Mouse (Mus musculus): ENCODE measurements around the gene C2cd5. TPM values are rescaled to one million over a fixed set of nuclear protein-coding genes. Genes with fewer than 3 reads are reported as not detected.
A peak's percentile ranks its signal among the peaks of the same experiment; 100 is the strongest.
"Not testable (repeated sequence)": the region's sequence is repeated elsewhere in the genome, so short reads cannot be mapped to it uniquely, and the experiment has no call there.

The C2cd5 gene
- polyA plus RNA-seq, 1 experiment from 2014 or later, result 46.0 TPM

DNA sequence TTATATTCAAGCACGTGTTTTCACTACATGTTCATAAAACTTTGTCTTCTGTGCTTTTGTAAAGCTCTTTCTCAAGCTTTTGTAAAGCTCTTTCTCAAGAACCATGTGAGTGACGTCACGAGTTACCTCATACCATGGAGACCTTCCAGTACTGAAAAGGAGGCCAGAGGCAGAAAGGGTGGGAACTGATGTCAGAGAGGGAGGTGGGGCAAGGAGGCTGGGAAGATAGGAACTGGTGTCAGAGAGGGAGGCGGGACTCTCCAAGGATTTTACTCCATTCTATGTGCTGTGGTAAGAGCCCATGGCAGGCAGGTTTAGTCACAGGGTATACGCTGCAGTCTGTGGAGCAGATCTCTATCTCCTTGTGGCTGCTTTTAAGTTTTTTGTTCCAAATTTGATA is 104.4 kb downstream of the C2cd5 start:
- peak; percentile 34; the same call in 1 of the 2 replicates for ATAC-seq (ENCODE audit: low FRiP score)
- 47% methylated on average over 5 of the region's 5 CpGs for WGBS
- peaks cover 17% of the 10 kb centered on the region; the same call in 1 of the 2 replicates for H3K27me3 ChIP-seq

DNA sequence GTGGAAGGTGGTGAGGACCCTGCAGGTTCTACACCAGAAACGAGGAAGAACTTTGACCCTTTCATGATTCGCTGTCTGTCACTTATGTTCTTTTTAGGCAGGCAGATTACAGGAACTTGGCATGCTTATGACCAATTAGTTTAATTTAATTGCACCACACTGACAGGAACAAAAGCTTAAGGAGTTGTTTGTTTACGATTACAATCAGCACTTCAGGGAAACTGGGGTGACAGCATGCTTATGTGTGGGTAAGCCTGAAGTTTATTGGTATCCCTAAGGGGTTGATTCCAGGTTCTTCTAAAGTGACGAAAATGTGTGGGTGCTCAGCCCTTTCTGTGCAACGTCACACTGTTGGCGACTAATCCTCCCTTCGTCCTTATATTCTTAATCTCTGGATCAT is 105.1 kb downstream of the C2cd5 start:
- Histone ChIP-seq H3K36me3 (replicated peaks) (no peaks in the 10 kb centered on the region), H3K27ac (no peak overlapping the region), H3K4me2 (no peak overlapping the region), H3K4me1 (peaks cover 26% of the 10 kb centered on the region), H3K9me3 (no peaks in the 10 kb centered on the region), H3K9ac (no peak overlapping the region), H3K27me3 (peaks cover 17% of the 10 kb centered on the region; the same call in 1 of the 2 replicates), H3K4me3 (replicated peaks) (no peak overlapping the region)
- 41% methylated on average over 7 of the region's 7 CpGs for WGBS
- ATAC-seq (ENCODE audit: low FRiP score), result peak; percentile 55; the same call in 1 of the 2 replicates

More for the DNA sequence above, 104.4 kb downstream of the C2cd5 start:
- H3K9ac ChIP-seq, result no peak overlapping the region
- H3K4me3 ChIP-seq (replicated peaks), result no peak overlapping the region
- no peaks in the 10 kb centered on the region for H3K36me3 ChIP-seq (replicated peaks)
- no peak overlapping the region for H3K27ac ChIP-seq
- H3K4me1 ChIP-seq, result peaks cover 26% of the 10 kb centered on the region
- no peak overlapping the region for H3K4me2 ChIP-seq
- no peaks in the 10 kb centered on the region for H3K9me3 ChIP-seq

DNA sequence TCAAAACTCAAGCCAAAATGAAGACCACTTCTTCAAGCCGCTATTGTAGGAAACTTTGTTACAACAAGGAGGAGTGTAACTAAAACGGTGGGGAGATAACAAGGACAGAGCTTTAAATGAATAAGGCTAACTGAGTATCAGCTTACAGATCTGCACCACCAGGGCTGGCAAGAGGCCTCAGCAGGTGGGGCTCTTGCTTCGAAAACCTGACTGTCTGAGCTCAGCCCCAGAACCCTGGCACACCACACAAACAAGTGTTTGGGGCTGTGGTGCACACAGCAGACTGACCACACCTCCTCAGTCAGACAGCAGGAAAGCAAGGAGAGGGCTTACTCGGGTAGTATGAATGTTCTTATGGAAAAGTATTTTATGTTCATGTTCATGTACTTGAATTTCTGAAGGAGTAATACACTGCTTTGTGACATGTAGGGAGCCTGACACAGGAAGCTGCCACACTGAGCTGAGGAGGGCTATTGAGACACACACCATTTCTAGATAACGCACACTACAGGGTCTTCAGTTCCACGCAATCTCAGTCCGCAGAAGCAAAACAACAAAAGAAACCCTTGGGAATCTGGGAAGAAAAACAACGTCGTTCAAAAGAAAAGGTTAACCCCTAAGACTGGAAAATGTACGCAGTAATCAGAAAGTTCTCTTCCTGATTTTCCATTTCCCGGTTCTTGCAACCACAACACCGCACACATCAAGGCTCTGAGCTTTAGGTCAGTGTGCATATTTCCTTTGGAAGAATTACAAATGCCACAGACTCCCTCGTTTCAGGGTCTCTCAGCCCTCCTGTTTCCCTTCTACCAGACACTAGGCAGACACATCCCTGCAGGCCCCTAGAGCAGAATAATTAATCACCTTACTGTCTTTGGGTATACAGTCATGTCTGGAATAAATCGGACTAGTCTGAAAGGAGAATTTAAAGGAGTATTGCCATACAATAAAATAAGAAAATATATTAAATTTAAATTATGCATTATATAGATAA is 105.9 kb downstream of the C2cd5 start:
- Histone ChIP-seq H3K9me3 (no peaks in the 10 kb centered on the region), H3K27ac (no peak overlapping the region), H3K4me2 (no peak overlapping the region), H3K36me3 (replicated peaks) (no peaks in the 10 kb centered on the region), H3K9ac (no peak overlapping the region), H3K4me3 (replicated peaks) (no peak overlapping the region), H3K27me3 (peaks cover 17% of the 10 kb centered on the region; the same call in 1 of the 2 replicates), H3K4me1 (peaks cover 26% of the 10 kb centered on the region)
- 36% methylated on average over 14 of the region's 14 CpGs for WGBS
- ATAC-seq (ENCODE audit: low FRiP score), result no peak

DNA sequence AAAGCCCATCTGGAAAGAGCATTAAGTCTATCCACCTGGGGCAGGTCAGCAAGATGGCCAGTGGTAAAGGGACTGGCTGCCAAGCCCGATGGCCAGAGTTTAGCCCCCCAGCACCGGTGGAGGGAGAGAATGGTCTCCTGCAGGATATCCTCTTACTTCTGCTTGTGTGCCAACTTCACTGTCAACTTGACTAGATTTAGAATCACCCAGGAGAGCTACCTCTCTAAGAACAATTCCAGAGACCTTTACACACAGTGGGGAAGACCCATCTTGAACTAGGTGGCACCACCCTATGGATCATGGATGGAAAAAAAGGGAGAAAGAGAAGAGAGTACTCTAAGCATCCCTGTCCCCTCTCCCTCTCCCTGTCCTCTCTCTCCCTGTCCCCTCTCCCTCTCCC is 107.0 kb downstream of the C2cd5 start:
- no peak overlapping the region for H3K9ac ChIP-seq
- no peak overlapping the region for H3K4me2 ChIP-seq
- peaks cover 26% of the 10 kb centered on the region for H3K4me1 ChIP-seq
- H3K9me3 ChIP-seq, result no peaks in the 10 kb centered on the region
- no peak for ATAC-seq (ENCODE audit: low FRiP score)
- 85% methylated on average over 2 of the region's 2 CpGs for WGBS
- no peak overlapping the region for H3K4me3 ChIP-seq (replicated peaks)
- H3K27ac ChIP-seq, result no peak overlapping the region
- peaks cover 17% of the 10 kb centered on the region; the same call in 1 of the 2 replicates for H3K27me3 ChIP-seq
- H3K36me3 ChIP-seq (replicated peaks), result no peaks in the 10 kb centered on the region

DNA sequence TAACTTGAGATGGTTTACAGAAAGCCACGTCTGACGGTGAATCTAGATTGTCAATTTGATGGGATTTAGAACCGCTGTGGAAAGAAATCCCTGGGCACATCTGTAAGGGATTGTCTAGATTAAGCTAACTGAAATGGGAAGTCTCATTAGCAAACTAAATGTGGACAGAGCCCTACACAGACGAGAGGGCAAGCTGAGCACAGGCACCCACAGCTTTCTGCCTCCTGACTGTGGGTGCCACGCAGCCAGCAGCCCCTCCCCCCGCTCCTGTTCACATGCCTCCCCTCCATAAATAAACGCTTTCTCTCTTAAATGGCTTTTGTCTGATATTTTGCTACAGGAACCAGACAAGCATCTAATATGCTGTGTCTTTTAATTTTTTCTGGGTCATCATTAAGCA is 107.8 kb downstream of the C2cd5 start:
- no peak overlapping the region for H3K27ac ChIP-seq
- H3K36me3 ChIP-seq (replicated peaks), result no peaks in the 10 kb centered on the region
- H3K27me3 ChIP-seq, result peaks cover 17% of the 10 kb centered on the region; the same call in 1 of the 2 replicates
- H3K4me1 ChIP-seq, result peaks cover 26% of the 10 kb centered on the region
- no peak overlapping the region for H3K4me3 ChIP-seq (replicated peaks)
- WGBS, result 48% methylated on average over 7 of the region's 7 CpGs
- no peak overlapping the region for H3K9ac ChIP-seq
- no peak overlapping the region for H3K4me2 ChIP-seq
- no peak for ATAC-seq (ENCODE audit: low FRiP score)
- H3K9me3 ChIP-seq, result no peaks in the 10 kb centered on the region

DNA sequence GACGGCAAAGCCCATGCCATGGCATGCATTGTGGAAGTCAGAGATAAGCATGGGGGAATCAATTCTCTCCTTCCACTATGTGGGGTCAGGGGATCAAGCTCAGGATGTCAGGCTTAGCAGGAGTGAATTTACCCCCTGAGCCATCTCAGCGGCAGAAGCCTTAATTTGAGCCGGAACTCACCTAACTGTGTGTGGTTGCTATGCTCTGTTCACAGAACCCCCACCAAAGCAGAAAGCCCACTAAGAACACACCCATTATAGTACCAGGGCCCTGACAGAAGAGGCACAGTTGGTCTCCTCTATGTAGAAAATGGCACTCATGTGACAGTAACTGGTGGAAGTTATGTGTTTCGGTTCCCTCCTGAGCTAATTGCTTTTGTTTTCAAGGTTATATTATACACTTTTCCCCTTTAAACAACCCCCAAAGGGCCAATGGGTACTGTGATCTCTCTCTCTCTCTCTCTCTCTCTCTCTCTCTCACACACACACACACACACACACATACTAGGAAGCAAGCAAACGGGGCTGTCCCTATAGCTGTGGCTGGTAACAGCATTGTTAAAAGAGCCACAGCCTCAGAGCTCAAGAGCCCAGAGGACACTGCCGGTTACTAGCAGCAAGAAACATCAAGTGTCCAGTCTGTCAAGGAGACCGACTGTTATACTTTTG is 108.4 kb downstream of the C2cd5 start:
- H3K27me3 ChIP-seq, result peaks cover 17% of the 10 kb centered on the region; the same call in 1 of the 2 replicates
- no peaks in the 10 kb centered on the region for H3K9me3 ChIP-seq
- no peak overlapping the region for H3K27ac ChIP-seq
- H3K4me2 ChIP-seq, result no peak overlapping the region
- H3K4me1 ChIP-seq, result peaks cover 26% of the 10 kb centered on the region
- H3K4me3 ChIP-seq (replicated peaks), result no peak overlapping the region
- no peak overlapping the region for H3K9ac ChIP-seq
- no peak for ATAC-seq (ENCODE audit: low FRiP score)
- H3K36me3 ChIP-seq (replicated peaks), result no peaks in the 10 kb centered on the region
- WGBS, result 51% methylated on average over 7 of the region's 7 CpGs

DNA sequence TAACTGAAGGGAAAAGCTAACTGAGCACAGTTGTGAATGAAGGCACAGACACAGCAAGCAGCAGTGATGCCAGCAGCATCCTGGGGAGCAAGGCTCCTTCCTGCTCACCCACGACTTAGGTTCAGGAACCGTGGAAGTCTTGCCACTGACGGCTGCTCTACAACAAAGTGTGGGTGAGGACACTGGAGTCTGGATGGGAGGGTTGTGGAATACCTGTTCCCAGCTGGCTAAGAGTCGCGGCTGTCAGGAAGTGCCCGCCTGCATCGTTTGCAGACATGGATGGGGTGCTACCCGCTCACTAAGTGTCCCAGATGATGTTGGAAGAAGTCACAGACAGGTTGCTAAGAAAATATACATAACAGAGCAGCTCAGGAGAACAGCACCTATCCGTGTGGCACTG is 109.4 kb downstream of the C2cd5 start:
- Histone ChIP-seq H3K4me1 (peaks cover 25% of the 10 kb centered on the region), H3K27ac (no peak overlapping the region), H3K36me3 (replicated peaks) (no peaks in the 10 kb centered on the region), H3K27me3 (peaks cover 17% of the 10 kb centered on the region; the same call in 1 of the 2 replicates), H3K9ac (no peak overlapping the region), H3K4me2 (no peak overlapping the region), H3K9me3 (no peaks in the 10 kb centered on the region), H3K4me3 (replicated peaks) (no peak overlapping the region)
- WGBS, result 81% methylated on average over 9 of the region's 9 CpGs
- no peak for ATAC-seq (ENCODE audit: low FRiP score)

DNA sequence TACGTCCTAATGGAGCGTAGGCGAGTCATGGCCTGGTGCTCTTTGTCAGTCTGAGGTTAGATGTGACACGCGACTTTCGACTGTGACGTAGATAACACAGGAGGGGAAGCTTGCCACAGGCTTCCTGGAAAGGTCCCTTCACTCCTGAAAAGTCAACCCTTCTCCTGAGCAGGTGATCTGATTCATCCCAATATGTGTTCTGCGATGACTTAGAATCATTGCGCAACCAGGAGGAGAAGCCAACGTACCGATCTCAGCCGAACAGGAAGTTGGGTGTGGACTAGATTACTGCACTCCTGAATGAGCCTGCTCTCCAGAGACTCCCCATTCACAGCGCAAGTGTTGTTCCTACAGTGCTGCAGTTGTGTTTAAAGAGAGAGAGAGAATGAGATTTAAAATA is 110.4 kb downstream of the C2cd5 start:
- no peak overlapping the region for H3K9ac ChIP-seq
- H3K36me3 ChIP-seq (replicated peaks), result no peaks in the 10 kb centered on the region
- no peaks in the 10 kb centered on the region for H3K9me3 ChIP-seq
- peaks cover 20% of the 10 kb centered on the region; the same call in 1 of the 2 replicates for H3K4me1 ChIP-seq
- WGBS, result 89% methylated on average over 13 of the region's 13 CpGs
- H3K4me3 ChIP-seq (replicated peaks), result no peak overlapping the region
- ATAC-seq (ENCODE audit: low FRiP score), result no peak
- H3K4me2 ChIP-seq, result no peak overlapping the region
- H3K27ac ChIP-seq, result no peak overlapping the region
- peaks cover 17% of the 10 kb centered on the region; the same call in 1 of the 2 replicates for H3K27me3 ChIP-seq

DNA sequence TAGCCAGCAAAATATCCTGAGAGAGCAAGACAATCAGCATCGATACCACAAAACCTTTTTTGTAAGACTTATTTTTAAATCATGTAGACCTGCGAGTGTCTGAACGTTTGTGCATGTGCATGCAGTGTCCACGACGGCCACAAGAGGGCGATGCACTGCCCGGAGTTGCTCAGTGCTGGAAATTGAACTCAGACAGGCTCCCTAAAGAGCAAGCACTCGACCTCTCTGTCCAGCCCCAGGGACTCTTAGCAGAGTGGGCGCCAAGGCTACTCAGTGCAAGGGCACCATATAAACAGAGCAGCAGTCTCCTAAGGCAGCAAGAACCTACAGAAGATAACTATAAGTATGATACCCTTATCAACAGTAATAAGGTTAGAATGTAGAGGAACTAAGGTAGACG is 111.2 kb downstream of the C2cd5 start:
- H3K4me2 ChIP-seq, result no peak overlapping the region
- no peaks in the 10 kb centered on the region for H3K36me3 ChIP-seq (replicated peaks)
- H3K9ac ChIP-seq, result no peak overlapping the region
- H3K27me3 ChIP-seq, result peaks cover 17% of the 10 kb centered on the region; the same call in 1 of the 2 replicates
- H3K27ac ChIP-seq, result no peak overlapping the region
- ATAC-seq (ENCODE audit: low FRiP score), result peak; percentile 60; the same call in 1 of the 2 replicates
- WGBS, result 29% methylated on average over 10 of the region's 10 CpGs
- no peak overlapping the region for H3K4me3 ChIP-seq (replicated peaks)
- no peaks in the 10 kb centered on the region for H3K9me3 ChIP-seq
- H3K4me1 ChIP-seq, result peaks cover 15% of the 10 kb centered on the region; the same call in 1 of the 2 replicates

DNA sequence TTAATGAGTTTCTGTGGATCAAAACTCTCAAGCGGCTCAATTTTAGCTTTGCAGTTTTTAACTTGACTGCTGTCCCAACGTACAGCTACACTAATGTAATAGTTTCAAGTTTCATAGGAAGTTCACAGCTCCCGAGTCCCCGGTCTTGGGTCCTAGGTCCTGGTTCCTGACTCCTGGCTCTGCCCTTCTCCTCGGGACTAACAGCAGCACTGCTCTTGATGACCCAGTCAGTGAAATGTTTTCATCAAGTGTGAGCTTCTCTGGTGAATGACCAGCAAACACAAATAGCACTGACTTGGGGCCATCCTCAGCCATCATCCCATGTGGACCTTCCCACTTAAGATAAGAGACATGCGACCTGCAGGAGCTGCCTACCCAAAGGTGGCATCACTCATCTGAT is 111.7 kb downstream of the C2cd5 start:
- Histone ChIP-seq H3K4me2 (no peak overlapping the region), H3K9me3 (no peaks in the 10 kb centered on the region), H3K27me3 (peaks cover 17% of the 10 kb centered on the region; the same call in 1 of the 2 replicates), H3K9ac (no peak overlapping the region), H3K36me3 (replicated peaks) (no peaks in the 10 kb centered on the region), H3K4me1 (peaks cover 11% of the 10 kb centered on the region; the same call in 1 of the 2 replicates), H3K4me3 (replicated peaks) (no peak overlapping the region), H3K27ac (no peak overlapping the region)
- ATAC-seq (ENCODE audit: low FRiP score), result no peak
- WGBS, result 81% methylated on average over 6 of the region's 6 CpGs

DNA sequence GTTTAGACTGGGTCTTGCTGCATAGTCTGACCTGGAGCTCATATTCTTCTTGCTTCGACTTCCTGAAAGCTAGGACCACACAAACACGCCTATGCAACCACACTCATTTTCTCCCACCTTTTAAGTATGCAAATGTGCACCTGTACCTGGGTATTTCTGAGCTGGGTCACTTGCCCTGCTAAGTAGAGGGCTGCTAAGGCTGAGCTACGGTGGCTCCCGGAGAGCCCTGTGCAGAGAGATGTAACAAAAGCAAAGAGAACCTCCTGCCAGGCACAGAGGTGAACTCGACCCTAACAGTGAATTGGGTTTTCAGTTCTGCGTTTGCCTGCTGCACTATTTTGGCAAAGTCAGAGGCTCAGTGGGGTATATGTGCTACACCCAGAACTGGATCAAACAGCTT is 112.3 kb downstream of the C2cd5 start:
- Histone ChIP-seq H3K27me3 (peaks cover 13% of the 10 kb centered on the region; the same call in 1 of the 2 replicates), H3K4me2 (no peak overlapping the region)
- 71% methylated on average over 6 of the region's 6 CpGs for WGBS

DNA sequence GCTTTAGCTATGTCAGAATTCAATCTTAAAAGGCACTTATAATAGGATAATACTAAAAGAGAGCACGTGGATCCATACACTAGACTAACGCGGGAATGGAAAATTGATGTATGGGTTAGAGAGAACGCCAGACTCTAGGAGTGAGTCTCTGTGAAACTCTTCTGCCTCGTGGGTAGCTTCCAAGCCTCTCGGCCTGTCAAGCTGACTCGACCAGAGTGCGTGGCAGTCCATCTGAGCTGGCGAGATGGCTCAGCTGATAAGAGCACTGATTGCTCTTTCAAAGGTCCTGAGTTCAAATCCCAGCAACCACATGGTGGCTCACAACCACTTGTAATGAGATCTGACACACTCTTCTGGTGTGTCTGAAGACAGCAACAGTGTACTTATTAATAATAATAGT is 113.2 kb downstream of the C2cd5 start:
- H3K9ac ChIP-seq; H3K4me1 ChIP-seq; H3K4me2 ChIP-seq; H3K9me3 ChIP-seq; H3K27ac ChIP-seq; H3K4me3 ChIP-seq (replicated peaks); ATAC-seq (ENCODE audit: low FRiP score); H3K36me3 ChIP-seq (replicated peaks): not testable (repeated sequence)
- peaks cover 10% of the 10 kb centered on the region; the same call in 1 of the 2 replicates for H3K27me3 ChIP-seq
- 92% methylated on average over 9 of the region's 9 CpGs for WGBS

More for the DNA sequence above, 112.3 kb downstream of the C2cd5 start:
- Histone ChIP-seq H3K36me3 (replicated peaks) (no peaks in the 10 kb centered on the region), H3K9ac (no peak overlapping the region), H3K4me3 (replicated peaks) (no peak overlapping the region), H3K27ac (no peak overlapping the region), H3K9me3 (no peaks in the 10 kb centered on the region), H3K4me1 (peaks cover 11% of the 10 kb centered on the region; the same call in 1 of the 2 replicates)
- ATAC-seq (ENCODE audit: low FRiP score), result no peak

Data from forebrain, embryonic 12.5 days (tissue).